Comparison of ENCODE assay signal across 26 mouse cellular contexts in the genomic region with DNA sequence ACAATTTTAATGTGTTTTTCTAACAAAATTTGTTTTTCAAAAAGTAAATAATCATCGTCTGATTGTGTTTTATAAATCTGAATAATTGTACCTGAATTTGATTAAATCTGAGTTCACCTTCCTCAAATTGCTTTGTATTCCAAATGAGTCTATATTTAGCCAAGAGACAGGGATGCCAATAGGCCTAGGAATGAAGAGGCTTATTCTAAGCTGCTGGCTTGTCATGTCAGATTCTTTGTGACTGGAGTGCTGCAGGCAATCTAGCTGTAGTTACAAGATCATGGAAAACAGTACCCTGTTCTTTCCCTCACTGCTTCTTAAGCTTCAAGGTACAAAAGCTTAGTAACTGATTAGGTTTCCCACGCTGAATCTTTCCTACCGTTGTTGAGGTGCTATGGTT.
"Had no signal": no experiment of that assay in that cellular context is flagged by ENCODE, and none has a peak within 500 bp of the region (broad histone marks: within the 10 kb centered on the region; RNA-seq: fewer than 3 reads in every experiment).

No protein-coding gene starts in this region.

- H3K4me3 ChIP-seq: gastrocnemius, adult 2 months; heart, embryonic 10.5 days; heart, embryonic 12.5 days; hindbrain, embryonic 10.5 days; hindbrain, embryonic 12.5 days; hindbrain, embryonic 15.5 days; kidney, embryonic 15.5 days; limb, embryonic 13.5 days; limb, embryonic 15.5 days; liver, embryonic 12.5 days had no signal

- H3K9ac ChIP-seq: heart, embryonic 12.5 days; hindbrain, embryonic 12.5 days; hindbrain, embryonic 15.5 days; kidney, embryonic 15.5 days; limb, embryonic 13.5 days; limb, embryonic 15.5 days; liver, embryonic 12.5 days had no signal

- H3K27me3 ChIP-seq: heart, embryonic 12.5 days; hindbrain, embryonic 12.5 days; hindbrain, embryonic 15.5 days; kidney, embryonic 15.5 days; limb, embryonic 13.5 days; limb, embryonic 15.5 days; liver, embryonic 12.5 days had no signal

- H3K4me1 ChIP-seq: heart, embryonic 10.5 days; heart, embryonic 12.5 days; hindbrain, embryonic 10.5 days; hindbrain, embryonic 12.5 days; hindbrain, embryonic 15.5 days; kidney, embryonic 15.5 days; limb, embryonic 13.5 days; limb, embryonic 15.5 days; liver, embryonic 12.5 days had no signal

- H3K9me3 ChIP-seq: heart, embryonic 10.5 days; heart, embryonic 12.5 days; hindbrain, embryonic 10.5 days; hindbrain, embryonic 12.5 days; hindbrain, embryonic 15.5 days; kidney, embryonic 15.5 days; limb, embryonic 13.5 days; limb, embryonic 15.5 days; liver, embryonic 12.5 days had no signal

- H3K27ac ChIP-seq: gastrocnemius, adult 2 months; heart, embryonic 10.5 days; hindbrain, embryonic 10.5 days; hindbrain, embryonic 12.5 days; hindbrain, embryonic 15.5 days; hindbrain, postnatal 0 days; kidney, embryonic 15.5 days; kidney, postnatal 0 days; limb, embryonic 13.5 days; limb, embryonic 15.5 days; liver, embryonic 12.5 days had no signal

- H3K36me3 ChIP-seq: heart, embryonic 10.5 days; heart, embryonic 12.5 days; hindbrain, embryonic 10.5 days; hindbrain, embryonic 12.5 days; hindbrain, embryonic 15.5 days; kidney, embryonic 15.5 days; limb, embryonic 13.5 days; limb, embryonic 15.5 days; liver, embryonic 12.5 days had no signal

- H3K4me2 ChIP-seq: heart, embryonic 12.5 days; hindbrain, embryonic 12.5 days; hindbrain, embryonic 15.5 days; kidney, embryonic 15.5 days; limb, embryonic 13.5 days; limb, embryonic 15.5 days; liver, embryonic 12.5 days had no signal

- ATAC-seq: hindbrain, postnatal 0 days; intestine, embryonic 16.5 days; liver, embryonic 12.5 days had no signal

- DNase-seq: gastrocnemius, adult 2 months; gastrocnemius, postnatal 10 days; gastrocnemius, postnatal 25 days; heart, adult 18-20 months; heart, postnatal 10 days; heart, postnatal 4 days; kidney, adult 11 months; kidney, adult 2 months; kidney, adult 9 months; kidney, postnatal 14 days; kidney, postnatal 36 days; layer of hippocampus, adult 9-11 months; layer of hippocampus, postnatal 36 days; left cerebral cortex, postnatal 4 days had no signal
